Mouse (Mus musculus) cerebellum, adult 2 months (tissue): ENCODE results near the gene Tns1. TPM values are rescaled to one million over a fixed set of nuclear protein-coding genes. Genes with fewer than 3 reads are reported as not detected.

Source experiments
- DNase-seq, 2 experiments: peaks; one replicate each; pipeline ENCODE4 v3.0.0; 2021
- H3K27ac ChIP-seq: fragments of 200-500 bp; 2 replicates; pipeline ENCODE4 v1.5.1; 2012; ENCODE audit warnings: low read length, control low read depth, inconsistent platforms; ENCODE audit not compliant: insufficient read depth
- H3K27me3 ChIP-seq: fragments of 200-500 bp; 2 replicates; pipeline ENCODE4 v1.6.1; 2012; ENCODE audit warnings: inconsistent platforms, mild to moderate bottlenecking, low read length, moderate library complexity; ENCODE audit not compliant: control insufficient read depth, insufficient read depth
- H3K4me1 ChIP-seq: fragments of 200-500 bp; 2 replicates; pipeline ENCODE4 v1.6.1; 2011; ENCODE audit warnings: low read length; ENCODE audit not compliant: control insufficient read depth, insufficient read depth
- H3K4me3 ChIP-seq: fragments of 200-500 bp; replicated peaks from 2 replicates; pipeline ENCODE3; 2011; ENCODE audit warnings: mild to moderate bottlenecking, low read depth, low read length, control low read depth; ENCODE audit not compliant: insufficient read depth
- CTCF ChIP-seq: fragments of 200-500 bp; IDR thresholded peaks from 2 replicates; pipeline ENCODE4 v1.5.1; 2011; ENCODE audit warnings: low read depth, mild to moderate bottlenecking, control low read depth, low read length, moderate library complexity, borderline replicate concordance; ENCODE audit not compliant: insufficient read depth
- POLR2A ChIP-seq: fragments of 200-500 bp; IDR thresholded peaks from 2 replicates; pipeline ENCODE4 v1.6.1; 2011; ENCODE audit warnings: low read length, control low read depth, borderline replicate concordance; ENCODE audit not compliant: insufficient read depth
- WGBS: fragments of 180-500 bp; shearing (Covaris S2); methylation state at CpG from one replicate; pipeline ENCODE4 v1.1.7; 2018; 5-methylcytosine and 5-hydroxymethylcytosine counted together
- polyA plus RNA-seq: library from polyadenylated mRNA; depleted of rRNA; stranded (reverse); fragments of >200 nt; gene quantifications from 2 replicates; pipeline ENCODE4 v1.2.3, GENCODE M21; 2012

Tns1 gene
- polyA plus RNA-seq, 1 experiment: 25.1 TPM

DNA sequence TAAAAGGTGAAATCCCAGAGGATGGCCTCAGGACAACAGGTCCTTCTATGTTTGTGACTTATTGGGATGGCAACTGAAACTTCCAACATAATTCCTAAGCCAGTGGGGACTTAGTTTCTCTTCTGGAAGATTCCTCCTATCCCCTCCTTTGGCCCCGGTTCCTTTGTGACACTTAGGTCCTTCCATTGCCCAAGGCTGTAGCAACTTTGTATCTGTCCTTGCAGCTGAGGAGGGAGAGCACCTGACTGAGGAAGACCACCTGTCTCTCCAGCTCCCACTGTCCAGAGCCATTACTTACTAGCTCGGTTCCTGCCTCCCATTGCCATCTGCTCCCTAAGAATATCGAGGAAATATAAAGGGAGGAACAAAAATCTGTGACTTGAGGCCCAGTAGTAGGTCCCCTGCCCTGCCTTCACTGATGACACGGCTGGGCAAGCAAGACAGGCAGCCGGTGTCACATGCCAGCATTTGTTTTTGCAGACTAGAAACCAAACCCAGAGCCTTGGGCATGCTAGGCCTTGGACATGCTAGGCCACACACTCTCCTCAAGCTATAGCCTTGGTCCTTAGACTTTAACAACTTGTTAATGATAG lies 160.0 kb downstream of the Tns1 start:
- WGBS: 60% methylated on average over 5 of the region's 5 CpGs

DNA sequence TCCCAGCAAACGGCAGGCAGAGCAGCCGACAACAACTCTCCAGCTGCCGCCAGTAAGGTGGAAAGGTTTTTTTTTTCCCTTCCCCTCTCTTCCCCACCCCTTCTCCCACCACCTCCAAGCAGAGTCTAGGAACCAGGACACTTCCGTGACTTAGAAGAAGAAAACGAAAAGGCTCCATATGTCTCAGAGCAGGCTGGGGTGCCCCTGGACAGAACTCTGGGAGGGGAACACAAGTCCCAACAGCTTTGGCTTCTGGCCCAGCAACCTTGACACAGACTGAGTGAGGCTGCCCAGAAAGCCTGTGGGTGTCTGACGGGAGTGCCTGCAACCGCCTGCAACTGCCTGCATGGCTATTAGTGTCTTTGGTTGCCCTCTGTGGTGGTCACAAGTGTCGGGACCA lies 160.6 kb downstream of the Tns1 start:
- TF ChIP-seq POLR2A (no peak), CTCF (no peak)
- Histone ChIP-seq H3K27me3 (no peaks in the 10 kb centered on the region), H3K27ac (no peak overlapping the region), H3K4me3 (no peak overlapping the region), H3K4me1 (peaks cover 11% of the 10 kb centered on the region)
- peak in 1 of 2 experiments; percentile 21 for DNase-seq
- 19% methylated on average over 8 of the region's 8 CpGs for WGBS

More for the DNA sequence above, 160.0 kb downstream of the Tns1 start:
- Histone ChIP-seq H3K4me1 (peaks cover 11% of the 10 kb centered on the region), H3K27me3 (no peaks in the 10 kb centered on the region), H3K27ac (no peak overlapping the region), H3K4me3 (no peak overlapping the region)
- TF ChIP-seq POLR2A: no peak
- no peak for TF ChIP-seq CTCF
- DNase-seq: no peak

GRCm38 (mm10) chr1:73962668-73963371 lies 161.4 kb downstream of the Tns1 start:
- H3K4me1 ChIP-seq: peaks cover 11% of the 10 kb centered on the region
- TF ChIP-seq CTCF: no peak
- 0 out of 2 replicates have a peak overlapping the region, but pooled peaks have one; percentile 20 for H3K27ac ChIP-seq
- H3K27me3 ChIP-seq: no peaks in the 10 kb centered on the region
- peak overlapping the region; percentile 39 for H3K4me3 ChIP-seq
- DNase-seq: peak in 1 of 2 experiments; percentile 20
- 42% methylated on average over 12 of the region's 12 CpGs for WGBS

- Histone ChIP-seq H3K27me3 (no peaks in the 10 kb centered on the region), H3K4me1 (peaks cover 11% of the 10 kb centered on the region), H3K27ac (no peak overlapping the region), H3K4me3 (no peak overlapping the region)
- TF ChIP-seq POLR2A (no peak), CTCF (no peak)
- WGBS: 50% methylated on average over 5 of the region's 5 CpGs
- peak in 1 of 2 experiments; percentile 30 for DNase-seq
Observed at GRCm38 (mm10) chr1:73962049-73962448, 162.2 kb downstream of the Tns1 start.

GRCm38 (mm10) chr1:73959758-73960157 lies 164.5 kb downstream of the Tns1 start:
- H3K4me3 ChIP-seq: no peak overlapping the region
- no peaks in the 10 kb centered on the region for H3K27me3 ChIP-seq
- DNase-seq: no peak
- TF ChIP-seq CTCF (no peak), POLR2A (no peak)
- 92% methylated on average over 10 of the region's 10 CpGs for WGBS
- peaks cover 13% of the 10 kb centered on the region for H3K4me1 ChIP-seq
- no peak overlapping the region for H3K27ac ChIP-seq

DNA sequence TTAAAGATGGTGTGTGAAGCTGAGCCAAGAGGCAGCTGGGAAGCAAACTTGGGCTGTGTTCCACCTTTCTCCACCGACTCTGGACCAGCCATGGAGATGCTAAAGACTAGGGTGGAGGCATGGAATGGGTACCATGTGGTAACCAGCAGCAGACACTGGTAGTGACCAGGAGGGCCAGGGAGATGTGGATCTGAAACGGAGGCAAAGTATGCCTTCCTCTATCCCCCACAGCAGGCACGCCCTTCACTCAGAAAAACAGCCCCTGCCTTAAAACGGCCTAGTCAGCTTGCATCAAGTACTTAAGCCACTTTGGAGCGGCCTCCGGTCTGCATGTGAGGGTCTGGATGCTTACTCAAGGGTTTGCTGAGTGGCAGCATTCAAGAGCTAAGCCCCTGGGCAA lies 164.9 kb downstream of the Tns1 start:
- 73% methylated on average over 6 of the region's 6 CpGs for WGBS
- no peak overlapping the region for H3K4me3 ChIP-seq
- no peak overlapping the region for H3K27ac ChIP-seq
- TF ChIP-seq POLR2A (no peak), CTCF (no peak)
- peaks cover 14% of the 10 kb centered on the region for H3K4me1 ChIP-seq
- DNase-seq: no peak
- H3K27me3 ChIP-seq: no peaks in the 10 kb centered on the region

- TF ChIP-seq POLR2A (no peak), CTCF (no peak)
- H3K4me3 ChIP-seq: no peak overlapping the region
- H3K27ac ChIP-seq: no peak overlapping the region
- H3K4me1 ChIP-seq: peaks cover 8% of the 10 kb centered on the region
- 51% methylated on average over 9 of the region's 9 CpGs for WGBS
- H3K27me3 ChIP-seq: no peaks in the 10 kb centered on the region
- no peak for DNase-seq
Observed at GRCm38 (mm10) chr1:73958210-73958983, 165.9 kb downstream of the Tns1 start.

DNA sequence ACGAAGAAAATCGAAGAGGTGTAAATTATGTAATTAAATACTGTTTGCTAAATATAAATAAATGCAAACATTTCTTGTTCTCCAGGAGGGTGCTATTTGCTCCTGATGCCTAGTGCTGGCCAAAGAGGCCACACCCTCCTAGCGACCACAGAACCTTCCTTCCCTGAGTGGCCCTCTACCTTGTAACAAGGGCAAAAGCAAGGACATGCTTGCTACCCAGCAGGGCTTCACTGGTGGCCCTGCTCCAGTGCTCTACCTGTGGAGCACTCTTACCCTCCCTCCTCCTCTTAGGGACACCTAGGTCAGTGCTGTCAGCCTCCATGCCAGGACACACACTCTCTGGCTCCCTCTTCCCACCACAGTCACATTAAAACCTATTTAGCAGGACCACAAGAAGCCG lies 166.8 kb downstream of the Tns1 start:
- H3K4me1 ChIP-seq: peaks cover 6% of the 10 kb centered on the region
- no peaks in the 10 kb centered on the region for H3K27me3 ChIP-seq
- H3K4me3 ChIP-seq: no peak overlapping the region
- no peak overlapping the region for H3K27ac ChIP-seq
- WGBS: 91% methylated on average over 4 of the region's 4 CpGs
- no peak for DNase-seq
- no peak for TF ChIP-seq POLR2A
- TF ChIP-seq CTCF: no peak
